Mouse (Mus musculus) MEL (cell line): ENCODE measurements around the gene Fbxw11.

ENCODE experiments used
- BHLHE40 ChIP-seq: IDR thresholded peaks from 2 replicates; pipeline ENCODE4 v1.6.1; 2012; ENCODE audit warnings: low read depth, mild to moderate bottlenecking, inconsistent platforms, low read length, improper control_type of control experiment, borderline replicate concordance
- CTCF ChIP-seq, 3 experiments: IDR thresholded peaks in 2 of 3; conservative IDR thresholded peaks in 1 of 3; 2 replicates each; pipeline ENCODE4 v1.5.1; 2011 to 2012; ENCODE audit warnings: low read length in 3 of 3, low read depth in 2 of 3, mild to moderate bottlenecking in 2 of 3, improper control_type of control experiment in 1 of 3, inconsistent platforms in 1 of 3, mixed read lengths in 1 of 3, moderate library complexity in 1 of 3; ENCODE audit not compliant: control insufficient read depth in 1 of 3, insufficient read depth in 1 of 3, poor library complexity in 1 of 3, severe bottlenecking in 1 of 3
- ETS1 ChIP-seq: IDR thresholded peaks from 2 replicates; pipeline ENCODE4 v1.6.1; 2012; ENCODE audit warnings: low read depth, mild to moderate bottlenecking, inconsistent platforms, low read length, improper control_type of control experiment, moderate library complexity
- HCFC1 ChIP-seq: IDR thresholded peaks from 2 replicates; pipeline ENCODE4 v1.6.1; 2012; ENCODE audit warnings: low read depth, mild to moderate bottlenecking, inconsistent platforms, low read length, improper control_type of control experiment, moderate library complexity
- MYB ChIP-seq: IDR thresholded peaks from 2 replicates; pipeline ENCODE4 v1.6.1; 2011; ENCODE audit warnings: mild to moderate bottlenecking, low read depth, low read length, improper control_type of control experiment
- POLR2A ChIP-seq, 2 experiments: IDR thresholded peaks; 2 replicates each; pipeline ENCODE4 v1.6.1; 2011 to 2012; ENCODE audit warnings: low read length in 2 of 2, mild to moderate bottlenecking in 2 of 2, control low read depth in 1 of 2, improper control_type of control experiment in 1 of 2, low read depth in 1 of 2, moderate library complexity in 1 of 2; ENCODE audit not compliant: control insufficient read depth in 1 of 2, insufficient read depth in 1 of 2, poor library complexity in 1 of 2
- USF1 ChIP-seq: IDR thresholded peaks from 2 replicates; pipeline ENCODE4 v1.6.1; 2014; ENCODE audit warnings: low read depth, mild to moderate bottlenecking, inconsistent platforms, low read length, improper control_type of control experiment, moderate library complexity
- ZC3H11A ChIP-seq: IDR thresholded peaks from 2 replicates; pipeline ENCODE4 v1.6.1; 2012; ENCODE audit warnings: low read depth, mild to moderate bottlenecking, inconsistent platforms, low read length, improper control_type of control experiment

DNA sequence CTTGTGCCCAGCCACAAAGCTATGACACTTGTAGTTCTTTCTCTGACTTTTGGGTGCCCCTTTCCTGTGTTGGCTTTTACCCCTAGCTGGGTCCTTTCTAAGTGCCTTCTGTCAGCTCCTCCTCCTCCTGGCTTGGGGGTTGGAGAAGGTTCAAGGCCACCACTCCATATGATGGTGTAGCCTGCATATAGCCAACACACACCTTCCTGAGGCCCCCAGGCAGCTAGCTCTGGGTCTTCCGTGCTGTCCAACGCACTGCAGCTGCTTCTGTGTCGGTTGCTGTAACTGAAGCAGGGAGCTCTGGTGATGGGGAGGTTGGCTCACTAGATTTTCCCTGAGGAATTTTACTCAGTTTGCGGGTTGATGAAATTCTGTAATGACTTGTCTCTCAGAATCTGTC is 37.9 kb upstream of the Fbxw11 start:
- TF ChIP-seq CTCF (IDR thresholded peaks at IDR 0.05 in 2 of 3, conservative IDR thresholded peaks at IDR 0.05 in 1 of 3; ENCODE audit: control insufficient read depth in 1 of 3, insufficient read depth in 1 of 3, low read depth in 2 of 3, low read length in 3 of 3, poor library complexity in 1 of 3, severe bottlenecking in 1 of 3) (no peak), USF1 (no peak), MYB (no peak), POLR2A (IDR thresholded peaks at IDR 0.05; ENCODE audit: control insufficient read depth in 1 of 2, insufficient read depth in 1 of 2, low read depth in 1 of 2, low read length in 2 of 2, poor library complexity in 1 of 2) (no peak), ZC3H11A (no peak), ETS1 (no peak), BHLHE40 (no peak), HCFC1 (no peak)
